Mouse (Mus musculus) hindbrain, embryonic 13.5 days (tissue): Measurements from ENCODE around the gene Cep112. TPM values are rescaled to one million over a fixed set of nuclear protein-coding genes. Genes with fewer than 3 reads are reported as not detected.

Experiments
- ATAC-seq: fragments of 200-750 bp; cut with Nextera tagmentation; 2 replicates; pipeline ENCODE4 v1.8.0; 2017; ENCODE audit warnings: moderate TSS enrichment; ENCODE audit not compliant: low FRiP score
- H3K27ac ChIP-seq: fragments of 300-500 bp; sonication (generic); 2 replicates; pipeline ENCODE4 v1.5.1; 2015; ENCODE audit warnings: inconsistent platforms, mild to moderate bottlenecking, moderate library complexity
- H3K27me3 ChIP-seq: fragments of 300-500 bp; sonication (generic); 2 replicates; pipeline ENCODE4 v1.6.1; 2015; ENCODE audit warnings: mild to moderate bottlenecking, inconsistent platforms
- H3K36me3 ChIP-seq: fragments of 300-500 bp; sonication (generic); 2 replicates; pipeline ENCODE4 v1.6.1; 2015; ENCODE audit warnings: mild to moderate bottlenecking, inconsistent platforms
- H3K4me1 ChIP-seq: fragments of 300-500 bp; sonication (generic); replicated peaks from 2 replicates; pipeline ENCODE4 v1.6.1; 2015; ENCODE audit warnings: inconsistent platforms
- H3K4me2 ChIP-seq: fragments of 300-500 bp; sonication (generic); 2 replicates; pipeline ENCODE4 v1.6.1; 2015; ENCODE audit warnings: inconsistent platforms, mild to moderate bottlenecking, moderate library complexity
- H3K4me3 ChIP-seq: fragments of 300-500 bp; sonication (generic); 2 replicates; pipeline ENCODE4 v1.5.1; 2015; ENCODE audit warnings: mild to moderate bottlenecking, inconsistent platforms
- H3K9ac ChIP-seq: fragments of 300-500 bp; sonication (generic); 2 replicates; pipeline ENCODE4 v1.6.1; 2015; ENCODE audit warnings: mild to moderate bottlenecking, inconsistent platforms
- H3K9me3 ChIP-seq: fragments of 300-500 bp; sonication (generic); 2 replicates; pipeline ENCODE4 v1.6.1; 2016; ENCODE audit warnings: inconsistent platforms
- WGBS: fragments of 180-500 bp; shearing (Covaris S2); methylation state at CpG from one replicate; pipeline ENCODE4 v1.1.7; 2015; 5-methylcytosine and 5-hydroxymethylcytosine counted together
- polyA plus RNA-seq: library from polyadenylated mRNA; unstranded; fragments of >200 nt; fragmentation: Nextera tagmentation; extraction: Ambion mirVana; gene quantifications from 2 replicates; pipeline ENCODE4 v1.2.1, GENCODE M21; 2015

Cep112 gene
- polyA plus RNA-seq, 1 experiment from 2014 or later: 12.0 TPM

DNA sequence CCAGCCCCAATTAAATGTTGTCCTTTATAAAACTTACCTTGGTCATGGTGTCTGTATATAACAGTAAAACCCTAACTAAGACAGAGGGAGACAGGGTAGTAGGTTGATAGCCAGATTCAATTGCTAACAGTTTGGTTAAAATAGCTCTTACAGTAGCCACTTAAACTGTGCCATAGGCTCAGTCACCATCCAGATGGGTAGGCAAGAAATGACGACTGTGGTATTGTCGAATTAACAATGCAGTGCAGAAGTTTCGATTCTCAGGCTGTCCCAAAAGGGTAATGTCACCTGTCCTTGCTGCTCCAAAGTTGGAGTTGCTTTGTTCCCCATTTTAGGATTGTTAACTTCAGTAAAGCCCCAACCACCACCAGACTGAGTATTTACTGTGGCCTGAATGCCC lies 446.8 kb downstream of the Cep112 start:
- no peak for ATAC-seq

DNA sequence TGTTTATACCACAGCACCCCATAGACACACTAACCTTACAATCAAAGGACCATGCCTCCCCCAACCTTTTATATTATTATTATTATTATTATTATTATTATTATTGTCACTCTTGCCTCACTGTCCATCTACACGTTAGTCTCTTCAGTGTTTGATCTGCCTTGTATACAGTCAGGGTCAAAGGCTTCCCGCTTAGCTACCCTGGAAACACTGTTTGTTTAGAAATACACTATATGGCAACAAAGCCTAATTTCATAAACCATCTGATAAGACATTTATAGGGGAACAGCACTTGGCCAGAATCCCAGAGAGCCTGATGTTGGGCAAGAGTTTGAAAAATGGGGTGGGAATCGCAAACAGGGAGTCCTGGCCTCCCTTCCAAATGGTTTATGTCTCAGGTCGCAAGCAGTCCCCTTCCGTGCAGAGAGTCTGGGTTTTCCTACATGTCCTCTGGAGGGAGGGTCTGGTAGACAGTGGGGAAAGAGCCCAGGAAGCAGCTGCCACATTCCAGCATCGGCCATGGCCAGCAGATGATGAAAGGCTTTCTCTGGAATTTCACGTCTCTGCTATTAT lies 451.7 kb downstream of the Cep112 start:
- 84% methylated on average over 7 of the region's 7 CpGs for WGBS
- no peaks in the 10 kb centered on the region for H3K9me3 ChIP-seq
- no peak overlapping the region for H3K27ac ChIP-seq
- H3K4me3 ChIP-seq: no peak overlapping the region
- H3K9ac ChIP-seq: no peak overlapping the region
- no peaks in the 10 kb centered on the region for H3K27me3 ChIP-seq
- no peak overlapping the region for H3K4me2 ChIP-seq
- ATAC-seq: no peak
- no peaks in the 10 kb centered on the region for H3K4me1 ChIP-seq
- H3K36me3 ChIP-seq: no peaks in the 10 kb centered on the region

More for the DNA sequence above, 446.8 kb downstream of the Cep112 start:
- Histone ChIP-seq H3K36me3 (no peaks in the 10 kb centered on the region), H3K4me2 (no peak overlapping the region), H3K4me1 (no peaks in the 10 kb centered on the region), H3K9me3 (no peaks in the 10 kb centered on the region), H3K9ac (no peak overlapping the region), H3K27me3 (no peaks in the 10 kb centered on the region), H3K27ac (no peak overlapping the region), H3K4me3 (no peak overlapping the region)
- 91% methylated on average over 3 of the region's 3 CpGs for WGBS

DNA sequence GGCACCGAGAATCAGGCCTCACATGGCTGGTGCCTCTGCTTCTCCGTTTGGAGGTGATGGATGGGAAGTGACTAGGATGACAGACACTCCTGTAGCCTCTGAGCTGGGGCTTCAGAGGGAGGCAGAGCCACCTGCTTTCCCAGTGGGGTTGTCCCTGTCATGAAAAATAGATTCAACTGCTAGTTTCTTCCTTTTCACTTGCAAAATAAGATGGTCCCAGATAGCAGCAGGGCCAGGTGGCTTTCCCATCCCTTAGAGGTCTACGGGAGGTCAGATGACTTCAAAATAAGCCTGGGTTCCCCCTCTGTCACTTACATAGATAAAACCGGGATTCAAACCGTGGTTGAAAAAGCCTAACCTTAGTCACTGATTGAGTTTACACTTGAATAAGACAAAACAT lies 452.5 kb downstream of the Cep112 start:
- no peak for ATAC-seq
- 65% methylated on average over 5 of the region's 5 CpGs for WGBS

DNA sequence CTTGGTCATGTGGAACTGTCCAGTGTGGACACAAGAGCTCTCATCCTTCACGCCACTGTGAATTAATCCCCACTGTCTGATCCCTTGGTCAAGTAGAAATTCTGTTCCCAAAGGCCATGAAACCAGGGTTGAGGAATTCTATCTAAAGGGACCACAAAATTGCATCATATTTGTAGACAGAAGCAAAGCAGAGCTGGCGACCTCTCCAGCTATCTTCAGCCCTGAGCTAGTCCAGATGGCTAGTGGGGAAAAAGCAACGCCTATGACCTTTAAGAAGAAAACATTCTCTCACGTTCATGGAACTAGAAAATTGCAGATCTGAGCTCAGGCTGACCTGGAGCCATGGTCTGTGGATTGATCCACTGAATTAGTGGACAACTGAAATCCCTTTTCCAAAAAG lies 455.6 kb downstream of the Cep112 start:
- 83% methylated on average over 4 of the region's 4 CpGs for WGBS
- H3K36me3 ChIP-seq: no peaks in the 10 kb centered on the region
- H3K4me1 ChIP-seq: peaks cover 3% of the 10 kb centered on the region
- H3K4me2 ChIP-seq: no peak overlapping the region
- no peak overlapping the region for H3K27ac ChIP-seq
- no peaks in the 10 kb centered on the region for H3K27me3 ChIP-seq
- no peak overlapping the region for H3K4me3 ChIP-seq
- no peaks in the 10 kb centered on the region for H3K9me3 ChIP-seq
- no peak for ATAC-seq
- H3K9ac ChIP-seq: no peak overlapping the region

More for the DNA sequence above, 452.5 kb downstream of the Cep112 start:
- Histone ChIP-seq H3K4me1 (no peaks in the 10 kb centered on the region), H3K27me3 (no peaks in the 10 kb centered on the region), H3K9ac (no peak overlapping the region), H3K4me3 (no peak overlapping the region), H3K9me3 (no peaks in the 10 kb centered on the region), H3K36me3 (no peaks in the 10 kb centered on the region), H3K27ac (no peak overlapping the region), H3K4me2 (no peak overlapping the region)

DNA sequence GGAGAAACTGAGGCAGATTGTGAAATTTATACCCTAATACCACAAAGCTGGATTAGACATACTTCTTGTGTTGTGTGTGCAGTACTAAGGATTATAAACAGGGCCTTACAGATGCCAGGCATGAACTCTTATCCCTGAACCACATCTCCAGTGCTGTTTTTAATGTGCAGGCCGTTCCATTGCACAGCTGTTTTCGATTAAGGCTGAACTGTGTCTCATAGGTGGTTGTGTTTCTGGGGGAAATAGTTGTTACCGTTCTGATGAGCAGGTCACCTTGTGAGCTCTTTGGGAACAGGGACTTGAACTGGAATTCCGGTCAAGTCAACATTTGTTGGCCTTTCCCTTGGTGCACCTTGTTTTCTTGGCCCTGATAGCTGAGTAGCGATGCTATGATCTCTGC lies 456.7 kb downstream of the Cep112 start:
- WGBS: 90% methylated on average over 5 of the region's 5 CpGs
- peaks cover 6% of the 10 kb centered on the region for H3K4me1 ChIP-seq
- no peaks in the 10 kb centered on the region for H3K27me3 ChIP-seq
- no peak overlapping the region for H3K9ac ChIP-seq
- H3K9me3 ChIP-seq: no peaks in the 10 kb centered on the region
- no peak overlapping the region for H3K4me2 ChIP-seq
- no peaks in the 10 kb centered on the region for H3K36me3 ChIP-seq
- H3K4me3 ChIP-seq: no peak overlapping the region
- no peak overlapping the region for H3K27ac ChIP-seq
- no peak for ATAC-seq

DNA sequence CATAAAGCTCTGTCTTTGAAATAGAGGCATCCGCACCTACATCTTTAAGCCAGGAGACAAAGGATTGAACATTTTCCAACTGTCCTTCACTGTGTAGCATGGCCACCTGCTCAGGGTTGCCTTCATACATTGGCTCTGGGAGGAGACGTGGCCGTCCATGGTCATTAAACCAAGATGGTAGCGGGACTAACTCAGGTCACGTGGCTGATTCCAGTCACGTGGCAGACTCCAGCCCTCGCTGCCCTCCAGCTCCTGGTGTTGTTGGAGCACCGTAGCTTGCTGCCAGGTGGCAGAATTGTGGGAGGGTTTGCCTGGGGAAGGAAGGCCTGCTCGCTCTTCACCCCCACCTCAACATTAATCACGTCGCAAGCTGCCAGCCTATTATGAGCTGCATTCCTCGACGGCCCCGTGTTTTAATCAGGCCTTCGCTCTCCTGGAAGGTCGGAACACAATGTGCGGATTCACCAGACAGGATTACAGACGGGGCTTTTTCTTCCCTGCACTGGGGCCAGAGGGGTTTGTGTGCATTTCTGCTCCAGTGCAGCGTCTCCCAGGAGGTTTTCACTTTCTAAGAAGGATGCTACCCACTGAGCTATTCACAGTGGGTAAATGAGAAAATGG lies 460.4 kb downstream of the Cep112 start:
- Histone ChIP-seq H3K4me3 (no peak overlapping the region), H3K4me2 (no peak overlapping the region), H3K9ac (no peak overlapping the region), H3K27me3 (no peaks in the 10 kb centered on the region), H3K27ac (0 out of 2 replicates have a peak overlapping the region, but pooled peaks have one; percentile 5), H3K4me1 (peaks cover 17% of the 10 kb centered on the region), H3K9me3 (no peaks in the 10 kb centered on the region), H3K36me3 (no peaks in the 10 kb centered on the region)
- WGBS: 30% methylated on average over 19 of the region's 19 CpGs
- ATAC-seq: no peak

DNA sequence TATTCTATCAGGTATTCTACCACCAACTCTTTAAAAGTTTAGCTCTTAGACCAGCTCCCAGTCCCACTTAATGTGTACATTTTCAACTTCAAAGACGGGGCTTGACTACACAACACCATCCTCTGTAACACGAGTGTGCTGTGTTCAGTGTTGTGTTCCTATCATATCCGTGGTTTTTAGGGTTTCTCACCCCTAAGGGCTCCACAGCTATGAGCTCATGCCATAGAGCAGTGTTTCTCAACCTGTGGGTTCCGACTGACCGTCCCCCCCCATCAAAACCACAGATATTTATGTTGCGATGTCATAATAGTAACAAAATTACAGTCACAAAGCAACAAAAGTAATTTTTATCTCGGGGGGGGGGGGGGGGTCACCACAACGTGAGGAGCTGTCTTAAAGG lies 461.1 kb downstream of the Cep112 start:
- no peak overlapping the region for H3K27ac ChIP-seq
- ATAC-seq: no peak
- 81% methylated on average over 8 of the region's 8 CpGs for WGBS
- H3K4me1 ChIP-seq: peaks cover 21% of the 10 kb centered on the region
- no peak overlapping the region for H3K9ac ChIP-seq
- H3K4me2 ChIP-seq: no peak overlapping the region
- H3K9me3 ChIP-seq: no peaks in the 10 kb centered on the region
- H3K36me3 ChIP-seq: no peaks in the 10 kb centered on the region
- H3K4me3 ChIP-seq: no peak overlapping the region
- no peaks in the 10 kb centered on the region for H3K27me3 ChIP-seq

DNA sequence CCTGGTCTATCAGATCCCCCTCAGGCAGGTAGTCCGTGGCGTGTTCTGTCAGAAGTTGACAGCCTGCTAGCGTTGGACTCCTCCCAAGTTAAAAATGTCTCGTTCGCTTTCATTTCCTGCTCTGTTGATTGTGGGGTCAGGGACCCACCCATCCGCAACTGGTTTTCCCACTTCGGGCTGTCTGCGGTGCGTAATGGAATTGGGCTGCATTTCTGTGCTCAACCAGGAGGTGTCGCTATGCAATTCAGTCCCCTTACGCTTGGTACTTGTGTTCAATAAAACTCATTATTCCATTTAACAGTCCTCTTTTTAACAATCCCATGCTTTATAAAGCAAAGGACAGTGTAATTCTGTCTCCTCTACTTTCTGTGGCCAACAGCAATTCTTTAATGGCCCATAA lies 464.1 kb downstream of the Cep112 start:
- H3K4me1 ChIP-seq: peaks cover 42% of the 10 kb centered on the region
- 63% methylated on average over 11 of the region's 11 CpGs for WGBS
- no peak overlapping the region for H3K27ac ChIP-seq
- H3K4me2 ChIP-seq: no peak overlapping the region
- H3K4me3 ChIP-seq: no peak overlapping the region
- H3K9me3 ChIP-seq: no peaks in the 10 kb centered on the region
- no peaks in the 10 kb centered on the region for H3K36me3 ChIP-seq
- ATAC-seq: no peak
- peaks cover 8% of the 10 kb centered on the region; the same call in 1 of the 2 replicates for H3K27me3 ChIP-seq
- no peak overlapping the region for H3K9ac ChIP-seq

DNA sequence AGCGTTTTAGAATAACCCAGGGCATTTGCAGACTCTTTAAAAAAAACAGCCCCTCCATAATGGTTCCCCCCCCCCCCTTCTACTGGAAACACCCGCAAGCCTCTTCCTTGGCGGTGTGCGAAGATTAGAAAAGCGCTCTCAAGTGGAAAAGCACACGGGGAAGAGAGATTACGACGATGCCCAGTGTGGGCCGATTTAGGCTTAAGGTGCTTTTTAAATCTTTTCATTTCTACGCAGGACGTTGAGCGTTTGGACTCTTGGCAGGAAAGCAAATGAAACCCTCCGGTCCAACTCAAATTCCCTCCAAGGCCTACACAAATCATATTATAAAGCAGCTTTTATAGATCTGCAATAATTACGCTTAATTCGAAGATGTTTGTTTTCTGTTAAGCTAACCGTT lies 465.6 kb downstream of the Cep112 start:
- H3K9me3 ChIP-seq: no peaks in the 10 kb centered on the region
- H3K4me2 ChIP-seq: peak overlapping the region; percentile 58
- peaks cover 41% of the 10 kb centered on the region for H3K4me1 ChIP-seq
- peak overlapping the region; percentile 59; the same call in 1 of the 2 replicates for H3K9ac ChIP-seq
- H3K27ac ChIP-seq: no peak overlapping the region
- 0 out of 2 replicates have a peak, but pooled peaks have one; percentile 46 for ATAC-seq
- H3K27me3 ChIP-seq: peaks cover 8% of the 10 kb centered on the region; the same call in 1 of the 2 replicates
- WGBS: 26% methylated on average over 16 of the region's 16 CpGs
- peak overlapping the region; percentile 20 for H3K4me3 ChIP-seq
- no peaks in the 10 kb centered on the region for H3K36me3 ChIP-seq

DNA sequence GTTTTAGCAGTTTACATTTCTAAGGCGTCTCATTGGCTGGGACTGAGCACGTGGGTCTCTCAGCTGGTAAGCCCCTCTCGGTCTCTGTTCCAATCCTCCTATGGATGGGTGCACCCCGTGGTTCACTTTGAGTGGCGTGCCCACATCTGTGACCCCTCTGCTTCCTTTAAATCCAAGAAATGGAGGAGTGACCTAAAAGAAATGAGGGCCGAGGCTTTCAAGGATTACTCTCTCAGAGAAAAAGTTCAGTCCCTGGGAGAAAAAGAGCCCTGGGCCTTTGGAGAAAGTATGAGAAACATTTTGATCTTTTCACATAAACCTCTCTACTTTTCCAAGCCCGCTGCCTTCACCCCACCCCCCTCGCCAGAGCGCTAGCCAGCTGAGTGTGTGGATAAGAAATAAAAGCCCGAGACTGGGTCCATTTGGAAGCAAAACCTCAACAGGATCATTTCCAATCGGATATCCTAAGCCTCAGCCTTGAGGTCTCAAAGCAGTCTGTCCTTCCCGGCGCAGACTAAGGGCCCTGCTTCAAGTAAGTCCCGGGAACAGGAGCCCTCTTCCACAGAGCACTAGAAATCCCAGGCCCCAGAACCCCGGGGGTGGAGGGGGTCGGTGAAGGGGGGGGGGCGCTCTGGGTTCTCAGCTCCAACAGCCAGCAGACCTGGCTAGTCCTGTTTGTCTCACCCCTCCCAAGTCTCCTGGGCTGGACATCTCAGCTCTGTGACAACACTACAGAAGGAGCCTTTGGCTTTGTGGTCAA lies 466.3 kb downstream of the Cep112 start:
- Histone ChIP-seq H3K9me3 (no peaks in the 10 kb centered on the region), H3K36me3 (no peaks in the 10 kb centered on the region), H3K27me3 (peaks cover 8% of the 10 kb centered on the region; the same call in 1 of the 2 replicates), H3K4me3 (peak overlapping the region; percentile 20), H3K4me2 (peak overlapping the region; percentile 58), H3K4me1 (peaks cover 38% of the 10 kb centered on the region), H3K27ac (peak overlapping the region; percentile 64; the same call in 1 of the 2 replicates), H3K9ac (peak overlapping the region; percentile 59)
- peak; percentile 89 for ATAC-seq
- WGBS: 1% methylated on average over 17 of the region's 17 CpGs

DNA sequence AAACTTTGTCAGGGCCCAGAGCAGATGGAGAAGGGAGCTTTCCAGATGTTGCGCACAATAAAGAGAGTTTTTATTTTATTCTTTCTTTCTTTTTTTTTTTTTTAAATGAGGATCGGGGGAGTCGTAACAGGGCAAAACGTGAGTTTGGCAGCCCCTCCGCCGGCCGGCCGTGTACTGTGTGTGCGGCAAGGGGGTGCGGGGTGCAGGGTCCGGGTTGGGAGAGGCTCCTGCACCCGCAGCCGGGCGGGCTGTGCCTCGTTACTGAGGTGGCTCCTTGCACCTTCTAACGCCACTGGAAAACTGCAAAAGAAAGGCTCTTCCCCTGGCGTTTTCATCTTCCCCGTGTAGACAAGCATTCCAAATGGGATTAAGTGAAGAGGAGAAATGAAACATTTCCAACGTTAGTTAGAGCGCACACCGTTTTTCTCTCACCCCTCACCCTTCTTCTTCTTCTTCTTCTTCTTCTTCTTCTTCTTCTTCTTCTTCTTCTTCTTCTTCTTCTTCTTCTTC lies 466.9 kb downstream of the Cep112 start:
- 3% methylated on average over 21 of the region's 21 CpGs for WGBS
- peak overlapping the region; percentile 20 for H3K4me3 ChIP-seq
- H3K4me1 ChIP-seq: peaks cover 38% of the 10 kb centered on the region
- H3K27me3 ChIP-seq: peaks cover 8% of the 10 kb centered on the region; the same call in 1 of the 2 replicates
- no peak for ATAC-seq
- H3K9ac ChIP-seq: peak overlapping the region; percentile 59
- H3K4me2 ChIP-seq: peak overlapping the region; percentile 58
- H3K36me3 ChIP-seq: no peaks in the 10 kb centered on the region
- H3K27ac ChIP-seq: peak overlapping the region; percentile 64; the same call in 1 of the 2 replicates
- H3K9me3 ChIP-seq: no peaks in the 10 kb centered on the region

DNA sequence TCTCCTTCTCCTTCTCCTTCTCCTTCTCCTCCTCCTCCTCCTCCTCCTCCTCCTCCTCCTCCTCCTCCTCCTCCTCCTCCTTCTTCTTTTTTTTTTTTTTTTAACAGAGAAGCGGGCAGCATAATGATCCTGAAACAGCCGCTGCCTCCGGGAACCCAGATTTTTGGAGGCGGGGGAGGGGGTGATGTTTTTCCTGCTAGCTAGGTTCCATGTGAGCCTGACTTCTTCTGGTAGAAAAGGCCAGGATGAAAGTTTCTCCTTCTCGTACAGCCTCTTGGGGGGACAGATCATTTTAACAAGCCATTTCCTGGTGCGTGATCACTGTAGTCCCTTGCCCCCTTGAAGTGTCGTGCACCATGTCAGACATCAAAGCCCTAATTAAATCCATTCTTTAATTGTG lies 467.4 kb downstream of the Cep112 start:
- Histone ChIP-seq H3K4me1 (peaks cover 38% of the 10 kb centered on the region), H3K9me3 (no peaks in the 10 kb centered on the region), H3K36me3 (no peaks in the 10 kb centered on the region), H3K27me3 (peaks cover 8% of the 10 kb centered on the region; the same call in 1 of the 2 replicates), H3K27ac (no peak overlapping the region), H3K9ac (no peak overlapping the region), H3K4me2 (no peak overlapping the region), H3K4me3 (no peak overlapping the region)
- WGBS: 9% methylated on average over 6 of the region's 7 CpGs
- no peak for ATAC-seq
